10 mouse cellular contexts compared by ENCODE assay signal in the genomic region with DNA sequence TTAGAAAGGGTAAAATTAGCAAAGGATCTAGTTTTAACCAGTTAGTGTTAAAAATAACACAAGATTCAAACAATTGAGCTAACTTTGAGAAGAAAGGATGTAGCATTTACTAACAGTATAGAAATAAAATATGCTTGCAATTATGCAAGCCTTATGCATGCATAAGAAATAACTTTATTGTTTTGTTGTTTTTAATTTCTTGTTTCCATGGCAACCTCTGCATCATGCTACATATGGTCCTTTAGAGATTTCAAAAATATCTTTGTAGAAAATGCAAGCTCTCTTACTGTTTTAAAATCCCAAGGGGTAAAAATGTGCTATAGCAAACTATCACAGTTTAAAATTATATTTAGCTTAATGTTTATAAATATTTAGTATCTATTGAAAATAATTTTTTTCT.
"Had no signal": no experiment of that assay in that cellular context is flagged by ENCODE, and none has a peak within 500 bp of the region (broad histone marks: within the 10 kb centered on the region; RNA-seq: fewer than 3 reads in every experiment).

No protein-coding gene starts in this region.

- H3K27ac ChIP-seq: left cerebral cortex, adult 2 months; limb, embryonic 10.5 days; liver, embryonic 15.5 days had no signal

- H3K9ac ChIP-seq: liver, embryonic 15.5 days had no signal

- H3K4me1 ChIP-seq: limb, embryonic 10.5 days; liver, embryonic 15.5 days had no signal

- H3K9me3 ChIP-seq: limb, embryonic 10.5 days; liver, embryonic 15.5 days had no signal

- DNase-seq: kidney, adult 8-10 months; kidney, postnatal 25 days; lung, adult 2 months; lung, postnatal 36 days; thymus, postnatal 4 days had no signal

- H3K4me2 ChIP-seq: liver, embryonic 11.5 days; liver, embryonic 15.5 days had no signal

- H3K4me3 ChIP-seq: left cerebral cortex, adult 2 months; limb, embryonic 10.5 days; liver, embryonic 15.5 days had no signal

- ATAC-seq: lung, postnatal 0 days had no signal

- H3K36me3 ChIP-seq: limb, embryonic 10.5 days; liver, embryonic 15.5 days had no signal

- H3K27me3 ChIP-seq: liver, embryonic 15.5 days had no signal
